Mouse (Mus musculus): ENCODE data around the gene Loxl4. TPM values are rescaled to one million over a fixed set of nuclear protein-coding genes. Genes with fewer than 3 reads are reported as not detected.

The Loxl4 gene
- polyA plus RNA-seq, 1 experiment from 2014 or later = 0.55 TPM

DNA sequence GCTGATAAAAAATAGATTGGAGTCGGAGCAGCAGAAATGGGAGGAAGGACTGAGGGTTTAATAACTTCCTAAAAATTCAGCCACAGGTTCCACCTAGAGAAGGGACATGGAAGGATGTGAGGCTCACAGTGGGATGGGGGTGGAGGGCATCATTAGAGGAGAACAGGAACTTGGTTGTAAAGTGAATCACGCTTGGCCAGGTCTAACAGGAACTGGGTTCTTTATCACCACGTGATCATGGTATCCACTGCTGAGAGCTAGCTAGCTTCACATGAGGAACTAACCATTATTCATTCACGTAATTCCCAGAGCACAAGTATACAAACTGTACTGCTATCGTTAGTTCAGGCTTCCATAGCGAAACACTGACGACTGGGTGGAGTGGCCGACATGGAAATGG lies 26.9 kb upstream of the Loxl4 start:
- Histone ChIP-seq H3K4me2 (replicated peaks) (no peak overlapping the region), H3K4me1 (peaks cover 16% of the 10 kb centered on the region), H3K27ac (0 out of 2 replicates have a peak overlapping the region, but pooled peaks have one; percentile 51), H3K27me3 (no peaks in the 10 kb centered on the region), H3K9ac (no peak overlapping the region), H3K36me3 (no peaks in the 10 kb centered on the region), H3K9me3 (no peaks in the 10 kb centered on the region), H3K4me3 (no peak overlapping the region)
- no peak for ATAC-seq (ENCODE audit: insufficient number of reproducible peaks, insufficient read depth, low FRiP score, low TSS enrichment)
- WGBS = 61% methylated on average over 8 of the region's 8 CpGs

DNA sequence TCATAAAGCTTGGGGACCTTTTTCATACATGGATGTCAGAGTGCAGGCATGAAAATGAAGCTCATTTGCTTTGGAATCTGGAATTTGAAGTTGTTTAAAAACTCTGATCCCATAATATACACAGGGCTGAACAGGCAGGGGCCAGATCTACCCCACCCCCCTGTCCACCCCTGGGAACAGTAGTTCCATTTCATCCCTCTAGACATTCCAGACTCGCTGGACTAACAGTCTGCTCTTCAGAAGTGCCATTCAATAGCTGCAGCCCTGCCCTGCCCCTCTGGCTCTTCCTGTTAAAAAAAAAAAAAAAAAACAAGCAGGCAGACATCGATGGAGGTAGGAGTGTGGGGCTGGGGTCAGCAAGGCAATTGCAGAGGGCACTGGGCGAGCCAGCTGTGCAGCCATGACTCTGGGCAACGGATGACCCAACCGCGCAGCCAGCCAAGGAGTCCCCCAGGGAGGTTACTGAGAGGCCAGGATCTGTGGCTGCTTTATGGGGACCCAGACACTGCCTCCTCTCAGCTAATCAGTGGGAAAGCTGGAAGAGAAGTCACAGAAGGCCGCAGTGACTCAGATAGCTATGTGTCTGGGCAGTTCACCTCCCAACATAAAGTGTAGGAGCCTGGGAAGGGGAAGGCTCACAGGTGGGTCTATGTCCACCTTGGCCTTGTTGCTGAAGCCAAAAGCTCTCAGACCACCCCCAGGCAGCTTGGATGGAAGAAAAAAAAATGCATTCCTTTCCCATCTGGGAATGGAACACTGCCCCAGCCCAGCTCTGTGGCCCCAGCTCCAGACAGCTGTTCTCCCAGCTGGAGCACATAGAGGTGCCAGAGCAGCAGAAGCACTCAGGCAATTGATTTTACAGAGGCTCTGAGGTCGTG lies 26.2 kb upstream of the Loxl4 start:
- ATAC-seq (ENCODE audit: insufficient number of reproducible peaks, insufficient read depth, low FRiP score, low TSS enrichment) = no peak
- H3K4me3 ChIP-seq = no peak overlapping the region
- 13% methylated on average over 8 of the region's 8 CpGs for WGBS

DNA sequence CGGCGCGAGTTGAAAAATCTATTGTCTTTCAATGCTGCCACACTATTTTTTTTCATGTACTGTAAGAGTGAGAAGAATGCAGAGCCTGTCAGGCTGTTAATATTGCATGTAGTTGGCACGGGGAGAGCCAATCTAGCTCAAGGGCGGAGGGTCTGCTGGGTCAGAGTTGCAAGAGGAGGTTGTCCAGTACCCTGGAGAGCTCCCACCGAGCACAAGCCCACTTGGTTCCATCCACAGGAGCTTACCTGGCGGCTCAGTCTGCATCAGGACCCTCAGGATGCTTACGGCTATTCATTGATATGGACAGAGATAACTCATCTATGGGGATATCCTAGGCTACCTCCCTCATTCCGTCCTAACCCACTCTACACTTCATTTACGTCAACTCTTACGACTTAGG lies 24.0 kb upstream of the Loxl4 start:
- no peaks in the 10 kb centered on the region for H3K36me3 ChIP-seq
- H3K4me3 ChIP-seq = no peak overlapping the region
- H3K27ac ChIP-seq = no peak overlapping the region
- H3K9ac ChIP-seq = no peak overlapping the region
- no peaks in the 10 kb centered on the region for H3K9me3 ChIP-seq
- WGBS = 45% methylated on average over 11 of the region's 11 CpGs
- no peak overlapping the region for H3K4me2 ChIP-seq (replicated peaks)
- peaks cover 20% of the 10 kb centered on the region for H3K4me1 ChIP-seq
- no peak for ATAC-seq (ENCODE audit: insufficient number of reproducible peaks, insufficient read depth, low FRiP score, low TSS enrichment)
- H3K27me3 ChIP-seq = no peaks in the 10 kb centered on the region

More for the DNA sequence above, 26.2 kb upstream of the Loxl4 start:
- Histone ChIP-seq H3K9ac (no peak overlapping the region), H3K4me2 (replicated peaks) (no peak overlapping the region), H3K9me3 (no peaks in the 10 kb centered on the region), H3K27me3 (no peaks in the 10 kb centered on the region), H3K27ac (0 out of 2 replicates have a peak overlapping the region, but pooled peaks have one; percentile 51), H3K4me1 (peaks cover 16% of the 10 kb centered on the region), H3K36me3 (no peaks in the 10 kb centered on the region)

DNA sequence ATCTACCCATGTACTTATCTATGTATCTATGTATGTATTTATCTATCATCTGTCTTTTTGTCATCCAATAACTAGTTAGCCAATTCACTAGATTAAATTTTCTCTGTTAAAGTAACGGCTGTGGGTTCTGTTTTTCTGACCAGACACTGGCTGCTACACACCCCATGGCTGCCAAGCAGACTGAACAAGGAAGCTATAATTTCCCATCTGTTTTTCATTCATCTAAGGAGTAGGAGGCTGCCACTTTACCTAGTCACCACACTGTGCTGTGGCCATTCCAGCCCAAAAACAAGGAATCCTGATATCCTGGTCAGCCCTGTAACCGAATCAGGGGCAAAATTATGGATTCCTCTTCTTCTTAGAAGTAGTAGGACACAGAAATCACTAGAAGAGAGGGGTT lies 21.0 kb upstream of the Loxl4 start:
- Histone ChIP-seq H3K9me3 (no peaks in the 10 kb centered on the region), H3K9ac (no peak overlapping the region), H3K4me2 (replicated peaks) (no peak overlapping the region), H3K4me1 (peaks cover 12% of the 10 kb centered on the region), H3K36me3 (no peaks in the 10 kb centered on the region), H3K27me3 (no peaks in the 10 kb centered on the region), H3K27ac (no peak overlapping the region), H3K4me3 (no peak overlapping the region)
- WGBS = 38% methylated on average over 2 of the region's 2 CpGs
- ATAC-seq (ENCODE audit: insufficient number of reproducible peaks, insufficient read depth, low FRiP score, low TSS enrichment) = no peak

DNA sequence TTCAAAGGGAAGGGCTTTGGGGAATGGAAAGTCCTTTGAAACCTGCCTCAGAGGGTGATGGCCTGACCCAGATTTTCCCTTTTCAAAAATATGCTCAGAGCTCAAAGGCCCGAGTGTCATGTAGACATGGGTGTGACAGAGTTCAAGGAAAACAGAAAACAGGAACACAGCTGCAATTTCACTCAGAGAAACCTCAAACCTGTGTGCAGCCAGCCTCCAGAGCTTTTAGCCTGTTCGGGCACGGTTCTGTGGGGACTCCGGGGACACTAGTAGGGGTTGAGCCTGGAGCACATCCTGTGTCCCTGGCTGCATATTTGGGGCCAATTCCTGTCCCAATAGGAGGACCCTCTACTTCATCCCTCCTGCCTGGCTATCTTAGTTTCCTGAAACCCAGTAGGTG lies 19.7 kb upstream of the Loxl4 start:
- H3K9me3 ChIP-seq = no peaks in the 10 kb centered on the region
- no peaks in the 10 kb centered on the region for H3K36me3 ChIP-seq
- no peak overlapping the region for H3K4me3 ChIP-seq
- no peak overlapping the region for H3K4me2 ChIP-seq (replicated peaks)
- peaks cover 8% of the 10 kb centered on the region for H3K4me1 ChIP-seq
- H3K27me3 ChIP-seq = no peaks in the 10 kb centered on the region
- ATAC-seq (ENCODE audit: insufficient number of reproducible peaks, insufficient read depth, low FRiP score, low TSS enrichment) = no peak
- no peak overlapping the region for H3K27ac ChIP-seq
- WGBS = 63% methylated on average over 4 of the region's 4 CpGs
- no peak overlapping the region for H3K9ac ChIP-seq

DNA sequence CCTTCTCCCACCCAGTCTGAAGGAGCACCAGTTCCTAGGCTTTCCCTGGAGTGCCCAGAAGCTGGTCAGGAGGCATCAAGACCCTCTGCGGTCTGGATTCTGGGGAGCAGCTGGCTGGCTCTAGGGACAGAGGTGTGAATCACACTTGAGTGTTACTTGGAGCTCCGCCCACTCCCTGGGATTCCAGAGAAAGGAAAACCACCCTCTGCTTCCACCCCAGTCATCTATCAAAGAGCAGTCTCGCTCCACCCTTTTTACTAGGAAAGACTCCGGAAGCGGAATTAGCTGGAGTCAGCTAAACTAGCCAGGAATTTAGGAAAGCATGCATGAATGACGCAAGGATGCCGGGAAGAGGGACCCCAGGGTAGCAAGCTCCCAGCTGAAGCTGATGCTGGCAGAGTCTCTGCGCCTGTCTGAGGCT lies 18.9 kb upstream of the Loxl4 start:
- peaks cover 8% of the 10 kb centered on the region for H3K4me1 ChIP-seq
- H3K9ac ChIP-seq = no peak overlapping the region
- H3K27me3 ChIP-seq = no peaks in the 10 kb centered on the region
- ATAC-seq (ENCODE audit: insufficient number of reproducible peaks, insufficient read depth, low FRiP score, low TSS enrichment) = no peak
- H3K9me3 ChIP-seq = no peaks in the 10 kb centered on the region
- 19% methylated on average over 8 of the region's 8 CpGs for WGBS
- no peak overlapping the region for H3K4me3 ChIP-seq
- no peaks in the 10 kb centered on the region for H3K36me3 ChIP-seq
- peak overlapping the region; percentile 30 for H3K4me2 ChIP-seq (replicated peaks)
- H3K27ac ChIP-seq = no peak overlapping the region

DNA sequence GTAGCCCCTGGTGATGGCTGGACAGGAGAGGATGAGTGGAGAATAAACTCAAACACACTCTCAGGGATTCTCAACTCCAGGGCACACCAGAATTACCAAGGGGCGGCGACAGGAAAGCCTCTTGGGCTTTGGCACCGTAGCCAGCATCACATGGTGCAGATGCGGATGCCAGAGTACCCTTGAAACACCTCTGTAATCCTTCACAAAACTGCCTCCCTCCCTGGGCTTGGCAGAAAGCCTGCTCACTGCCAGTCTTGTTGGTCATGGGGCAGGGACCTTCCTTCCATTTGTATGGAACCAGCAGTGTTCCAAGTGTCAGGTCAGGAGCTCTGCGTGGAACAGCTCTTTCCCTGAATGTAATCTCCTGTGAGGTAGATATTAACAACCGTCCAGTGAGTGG lies 15.5 kb upstream of the Loxl4 start:
- H3K4me1 ChIP-seq = peaks cover 8% of the 10 kb centered on the region
- no peak overlapping the region for H3K4me2 ChIP-seq (replicated peaks)
- H3K27me3 ChIP-seq = no peaks in the 10 kb centered on the region
- H3K9me3 ChIP-seq = no peaks in the 10 kb centered on the region
- H3K36me3 ChIP-seq = no peaks in the 10 kb centered on the region
- no peak for ATAC-seq (ENCODE audit: insufficient number of reproducible peaks, insufficient read depth, low FRiP score, low TSS enrichment)
- no peak overlapping the region for H3K9ac ChIP-seq
- H3K4me3 ChIP-seq = no peak overlapping the region
- 90% methylated on average over 6 of the region's 6 CpGs for WGBS
- H3K27ac ChIP-seq = no peak overlapping the region

DNA sequence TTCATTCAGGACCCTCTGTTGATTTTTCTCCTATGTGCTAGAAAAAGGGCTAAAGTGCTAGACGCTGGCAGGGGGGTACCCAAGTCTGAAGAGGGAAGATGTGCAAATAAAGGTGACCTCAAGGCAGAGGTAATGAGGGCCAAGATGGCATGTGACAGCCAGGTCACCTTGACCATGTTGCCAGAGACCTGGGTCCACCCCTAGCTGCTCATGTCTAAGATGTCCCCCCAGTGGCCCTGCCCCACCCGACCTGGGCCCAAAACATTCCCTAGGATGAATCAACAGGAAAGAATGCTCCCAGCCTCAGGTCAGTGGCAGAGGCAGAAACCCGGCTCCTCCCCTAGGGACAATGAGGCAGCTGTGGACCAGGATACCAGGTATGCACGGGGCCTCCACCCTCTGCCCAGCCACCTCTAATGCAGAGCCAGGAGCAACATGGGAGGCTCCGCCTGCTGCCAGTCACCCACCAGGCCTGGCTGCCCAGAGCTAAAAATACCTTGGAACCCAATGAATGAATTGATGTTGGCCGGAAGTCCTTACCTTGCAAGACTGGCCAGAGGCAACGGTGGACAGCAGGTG lies 1.1 kb upstream of the Loxl4 start:
- H3K36me3 ChIP-seq = no peaks in the 10 kb centered on the region
- WGBS = 71% methylated on average over 7 of the region's 7 CpGs

DNA sequence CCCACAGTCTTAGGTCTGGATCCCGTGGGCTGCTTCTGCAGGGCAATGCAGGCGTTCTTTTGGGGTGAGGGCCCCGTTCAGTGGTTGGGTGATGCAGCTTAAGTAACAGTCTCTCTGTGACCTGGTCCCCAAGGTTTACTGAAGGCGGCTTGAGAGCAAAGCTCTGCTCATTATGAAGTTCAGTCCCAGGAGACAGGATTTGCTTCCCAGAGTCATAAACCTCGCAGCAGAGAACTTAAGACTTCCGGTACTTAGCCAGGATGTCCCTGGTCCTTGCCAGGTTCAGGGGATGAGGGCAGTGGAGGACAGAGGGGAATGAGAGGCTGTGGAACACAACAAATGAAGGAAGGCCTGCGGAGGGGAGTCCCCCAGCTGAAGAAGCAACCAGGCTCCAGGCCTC lies 503 bp upstream of the Loxl4 start:
- H3K4me2 ChIP-seq (replicated peaks) = peak overlapping the region; percentile 72
- peak overlapping the region; percentile 37 for H3K4me3 ChIP-seq
- peaks cover 3% of the 10 kb centered on the region; the same call in 1 of the 2 replicates for H3K4me1 ChIP-seq
- WGBS = 17% methylated on average over 7 of the region's 7 CpGs
- no peak for ATAC-seq (ENCODE audit: insufficient number of reproducible peaks, insufficient read depth, low FRiP score, low TSS enrichment)
- no peak overlapping the region for H3K27ac ChIP-seq
- no peaks in the 10 kb centered on the region for H3K36me3 ChIP-seq
- no peaks in the 10 kb centered on the region for H3K9me3 ChIP-seq
- peaks cover 21% of the 10 kb centered on the region for H3K27me3 ChIP-seq
- H3K9ac ChIP-seq = no peak overlapping the region

More for the DNA sequence above, 1.1 kb upstream of the Loxl4 start:
- Histone ChIP-seq H3K27me3 (peaks cover 21% of the 10 kb centered on the region), H3K4me3 (no peak overlapping the region), H3K9ac (no peak overlapping the region), H3K4me2 (replicated peaks) (no peak overlapping the region), H3K9me3 (no peaks in the 10 kb centered on the region), H3K27ac (no peak overlapping the region), H3K4me1 (peaks cover 3% of the 10 kb centered on the region; the same call in 1 of the 2 replicates)
- no peak for ATAC-seq (ENCODE audit: insufficient number of reproducible peaks, insufficient read depth, low FRiP score, low TSS enrichment)

DNA sequence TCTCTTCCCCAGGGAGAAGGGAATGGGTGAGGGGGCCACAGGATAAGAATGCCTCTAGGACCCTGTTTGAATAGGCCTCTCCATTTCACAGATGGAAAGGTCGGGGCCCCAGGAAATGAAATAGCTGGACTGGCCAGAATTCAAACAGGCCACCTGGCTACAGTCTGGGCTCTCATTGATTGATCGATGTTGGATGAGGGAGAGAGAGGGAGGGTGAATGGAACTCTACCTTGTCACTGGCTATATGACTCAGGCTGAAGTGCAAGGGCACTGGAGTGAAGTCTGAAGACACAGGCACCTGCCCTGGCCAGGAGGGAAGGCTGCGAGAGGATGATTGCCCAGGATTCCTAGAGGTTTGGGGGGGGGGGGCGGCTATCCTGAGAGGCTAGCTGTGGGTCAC lies 867 bp downstream of the Loxl4 start:
- ATAC-seq (ENCODE audit: insufficient number of reproducible peaks, insufficient read depth, low FRiP score, low TSS enrichment) = no peak
- Histone ChIP-seq H3K9ac (no peak overlapping the region), H3K27me3 (peaks cover 21% of the 10 kb centered on the region)

DNA sequence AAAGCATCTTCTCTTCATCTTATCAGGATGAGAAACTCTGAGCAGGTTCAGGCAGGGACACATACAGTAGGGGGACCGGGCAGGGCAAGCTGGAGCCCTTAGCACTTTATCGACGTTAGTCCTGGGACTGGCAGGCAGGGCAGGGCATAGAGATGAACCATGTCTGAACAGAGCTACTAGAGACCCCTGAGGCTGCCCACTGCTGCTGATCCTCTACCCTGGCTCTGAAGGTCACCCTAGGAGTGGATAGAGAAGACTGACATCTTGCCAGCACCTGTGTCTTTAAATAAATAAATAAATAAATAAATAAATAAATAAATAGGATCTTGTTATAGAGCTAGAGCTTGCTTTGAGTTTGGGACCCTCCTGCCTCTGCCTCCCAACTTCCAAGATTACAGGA lies 2.9 kb downstream of the Loxl4 start:
- Histone ChIP-seq H3K4me3 (no peak overlapping the region), H3K4me2 (replicated peaks) (no peak overlapping the region), H3K36me3 (no peaks in the 10 kb centered on the region), H3K27ac (no peak overlapping the region), H3K27me3 (peaks cover 21% of the 10 kb centered on the region), H3K9me3 (no peaks in the 10 kb centered on the region), H3K9ac (no peak overlapping the region), H3K4me1 (peaks cover 3% of the 10 kb centered on the region; the same call in 1 of the 2 replicates)
- WGBS = 84% methylated on average over 3 of the region's 3 CpGs
- ATAC-seq (ENCODE audit: insufficient number of reproducible peaks, insufficient read depth, low FRiP score, low TSS enrichment) = no peak

More for the DNA sequence above, 867 bp downstream of the Loxl4 start:
- Histone ChIP-seq H3K9me3 (no peaks in the 10 kb centered on the region), H3K4me3 (no peak overlapping the region), H3K36me3 (no peaks in the 10 kb centered on the region), H3K27ac (no peak overlapping the region), H3K4me2 (replicated peaks) (no peak overlapping the region), H3K4me1 (peaks cover 3% of the 10 kb centered on the region; the same call in 1 of the 2 replicates)
- WGBS = 77% methylated on average over 4 of the region's 4 CpGs

DNA sequence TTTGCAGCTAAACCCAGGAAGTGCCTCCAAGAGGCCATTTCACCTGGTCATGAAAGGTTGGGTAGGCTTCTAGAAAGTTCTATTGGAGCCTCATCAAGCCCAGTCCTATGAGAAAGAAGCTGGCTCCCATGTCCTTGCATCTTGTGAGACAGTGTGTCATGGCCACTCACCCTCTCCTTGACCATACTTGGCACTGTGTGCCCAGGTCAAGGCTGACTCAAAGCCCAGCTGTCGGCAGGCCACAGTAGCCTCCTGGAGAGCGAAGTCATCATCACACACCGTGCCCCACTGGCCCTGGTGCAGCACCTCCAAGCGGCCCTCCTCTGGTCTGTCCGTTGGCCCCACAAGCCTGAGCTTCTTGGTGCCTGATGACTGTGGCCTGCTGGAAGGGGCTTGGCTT lies 4.5 kb downstream of the Loxl4 start:
- 96% methylated on average over 5 of the region's 5 CpGs for WGBS
- Histone ChIP-seq H3K27ac (no peak overlapping the region), H3K4me2 (replicated peaks) (no peak overlapping the region), H3K4me1 (peaks cover 3% of the 10 kb centered on the region; the same call in 1 of the 2 replicates), H3K36me3 (no peaks in the 10 kb centered on the region), H3K4me3 (no peak overlapping the region), H3K27me3 (peaks cover 14% of the 10 kb centered on the region), H3K9ac (no peak overlapping the region), H3K9me3 (no peaks in the 10 kb centered on the region)
- no peak for ATAC-seq (ENCODE audit: insufficient number of reproducible peaks, insufficient read depth, low FRiP score, low TSS enrichment)
